Mouse (Mus musculus): ENCODE data around the gene Tmem104. TPM values are rescaled to one million over a fixed set of nuclear protein-coding genes. Genes with fewer than 3 reads are reported as not detected.

The Tmem104 gene
- 19.1 and 21.6 TPM in 2 replicates for polyA plus RNA-seq (2012; rRNA removed)

GRCm38 (mm10) chr11:115187224-115187639 is at the start of gene Tmem104:
Tmem104 (plus strand) TSS chr11:115187487.
- Histone ChIP-seq H3K4me3 (replicated peaks; ENCODE audit: extremely low read depth, low read depth, low read length) (peak within 1 kb of the TSS; percentile 99), H3K4me1 (ENCODE audit: control insufficient read depth, insufficient read depth, low read length) (peaks cover 15% of the 10 kb centered on the region)
- DNase-seq = peak; percentile 99
- WGBS = under 1% methylated on average over 39 of the region's 39 CpGs
- peak; percentile 77 for TF ChIP-seq POLR2A (IDR thresholded peaks at IDR 0.05; ENCODE audit: borderline replicate concordance, extremely low read depth, low read depth, low read length)
- TF ChIP-seq CTCF (IDR thresholded peaks at IDR 0.05; ENCODE audit: insufficient read depth, low read length) = no peak

- DNase-seq = no peak
- TF ChIP-seq CTCF (IDR thresholded peaks at IDR 0.05; ENCODE audit: insufficient read depth, low read length) (no peak), POLR2A (IDR thresholded peaks at IDR 0.05; ENCODE audit: borderline replicate concordance, extremely low read depth, low read depth, low read length) (no peak)
- Histone ChIP-seq H3K4me3 (replicated peaks; ENCODE audit: extremely low read depth, low read depth, low read length) (no peak overlapping the region), H3K4me1 (ENCODE audit: control insufficient read depth, insufficient read depth, low read length) (no peaks in the 10 kb centered on the region)
- 54% methylated on average over 5 of the region's 5 CpGs for WGBS
These were observed 48.6 kb upstream of the Tmem104 start for GRCm38 (mm10) chr11:115138597-115139262.

GRCm38 (mm10) chr11:115141970-115142369 is 45.3 kb upstream of the Tmem104 start:
- H3K4me3 ChIP-seq (replicated peaks; ENCODE audit: extremely low read depth, low read depth, low read length) = no peak overlapping the region
- DNase-seq = no peak
- WGBS = 72% methylated on average over 2 of the region's 2 CpGs

GRCm38 (mm10) chr11:115147813-115148212 is 39.5 kb upstream of the Tmem104 start:
- no peak overlapping the region for H3K4me3 ChIP-seq (replicated peaks; ENCODE audit: extremely low read depth, low read depth, low read length)
- no peak for DNase-seq
- WGBS = 65% methylated on average over 4 of the region's 4 CpGs
- H3K4me1 ChIP-seq (ENCODE audit: control insufficient read depth, insufficient read depth, low read length) = no peaks in the 10 kb centered on the region; the same call in 1 of the 2 replicates
- TF ChIP-seq CTCF (IDR thresholded peaks at IDR 0.05; ENCODE audit: insufficient read depth, low read length) (no peak), POLR2A (IDR thresholded peaks at IDR 0.05; ENCODE audit: borderline replicate concordance, extremely low read depth, low read depth, low read length) (no peak)

More at GRCm38 (mm10) chr11:115141970-115142369, 45.3 kb upstream of the Tmem104 start:
- no peak for TF ChIP-seq CTCF (IDR thresholded peaks at IDR 0.05; ENCODE audit: insufficient read depth, low read length)
- TF ChIP-seq POLR2A (IDR thresholded peaks at IDR 0.05; ENCODE audit: borderline replicate concordance, extremely low read depth, low read depth, low read length) = no peak
- no peaks in the 10 kb centered on the region for H3K4me1 ChIP-seq (ENCODE audit: control insufficient read depth, insufficient read depth, low read length)

GRCm38 (mm10) chr11:115150741-115151254 is 36.5 kb upstream of the Tmem104 start:
- TF ChIP-seq POLR2A (IDR thresholded peaks at IDR 0.05; ENCODE audit: borderline replicate concordance, extremely low read depth, low read depth, low read length) (no peak), CTCF (IDR thresholded peaks at IDR 0.05; ENCODE audit: insufficient read depth, low read length) (no peak)
- 40% methylated on average over 6 of the region's 6 CpGs for WGBS
- DNase-seq = no peak
- no peak overlapping the region for H3K4me3 ChIP-seq (replicated peaks; ENCODE audit: extremely low read depth, low read depth, low read length)
- H3K4me1 ChIP-seq (ENCODE audit: control insufficient read depth, insufficient read depth, low read length) = no peaks in the 10 kb centered on the region; the same call in none of the 2 replicates

DNA sequence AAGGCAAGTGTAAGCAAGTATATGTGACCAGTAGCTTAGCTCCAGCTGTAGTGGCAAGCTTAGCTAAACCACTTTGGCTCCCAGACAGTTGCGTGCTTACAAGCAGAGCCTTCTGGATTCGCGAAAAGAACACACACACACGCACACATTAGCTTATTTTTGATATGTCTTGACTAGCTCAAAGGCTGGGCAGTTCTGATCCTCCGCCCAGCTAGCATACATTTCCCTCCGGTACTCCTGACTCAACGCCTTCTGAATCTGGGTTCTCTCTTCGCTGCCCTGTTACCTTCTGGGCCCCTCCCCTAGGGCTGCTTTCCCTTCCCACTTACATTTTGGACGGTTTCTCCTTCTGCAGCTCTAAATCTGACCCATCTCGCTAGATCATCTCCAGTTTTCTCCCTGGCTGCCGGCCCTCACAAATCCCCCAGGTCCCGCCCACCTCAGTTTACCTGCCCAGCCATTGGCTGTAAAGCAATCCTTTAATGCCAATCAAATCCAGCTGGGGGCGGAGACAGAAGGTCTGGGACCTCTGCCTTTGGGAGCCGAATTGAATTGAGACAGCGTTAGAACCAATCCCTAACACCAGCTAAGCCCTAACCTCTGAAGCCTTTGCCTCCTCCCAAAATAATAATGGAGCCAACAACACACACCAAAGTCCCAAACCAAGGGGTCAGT is 35.4 kb upstream of the Tmem104 start:
- DNase-seq = peak; percentile 48
- H3K4me3 ChIP-seq (replicated peaks; ENCODE audit: extremely low read depth, low read depth, low read length) = peak overlapping the region; percentile 1
- H3K4me1 ChIP-seq (ENCODE audit: control insufficient read depth, insufficient read depth, low read length) = no peaks in the 10 kb centered on the region; the same call in none of the 2 replicates
- TF ChIP-seq CTCF (IDR thresholded peaks at IDR 0.05; ENCODE audit: insufficient read depth, low read length) = no peak
- TF ChIP-seq POLR2A (IDR thresholded peaks at IDR 0.05; ENCODE audit: borderline replicate concordance, extremely low read depth, low read depth, low read length) = no peak
- 12% methylated on average over 15 of the region's 15 CpGs for WGBS

DNA sequence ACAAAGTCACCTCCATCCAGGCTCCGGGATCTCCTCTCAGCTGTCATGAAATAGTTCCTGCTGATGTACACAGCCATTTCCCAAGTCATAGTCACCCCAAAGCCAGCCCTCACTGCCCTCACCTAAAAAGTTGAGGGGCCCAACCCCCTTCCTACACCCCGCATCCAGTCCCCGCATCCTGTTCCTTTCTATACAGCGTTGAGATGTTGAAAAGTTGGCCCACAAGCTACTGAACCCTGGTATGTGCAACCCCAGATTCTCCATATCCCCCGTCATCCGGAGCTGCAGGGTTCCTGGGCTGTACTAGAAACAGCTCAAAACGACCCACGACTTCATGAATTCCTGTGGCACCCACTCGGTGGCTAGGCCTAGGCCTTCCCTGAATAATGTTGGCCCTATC is 34.2 kb upstream of the Tmem104 start:
- no peak for TF ChIP-seq POLR2A (IDR thresholded peaks at IDR 0.05; ENCODE audit: borderline replicate concordance, extremely low read depth, low read depth, low read length)
- no peak for TF ChIP-seq CTCF (IDR thresholded peaks at IDR 0.05; ENCODE audit: insufficient read depth, low read length)
- Histone ChIP-seq H3K4me3 (replicated peaks; ENCODE audit: extremely low read depth, low read depth, low read length) (no peak overlapping the region), H3K4me1 (ENCODE audit: control insufficient read depth, insufficient read depth, low read length) (no peaks in the 10 kb centered on the region; the same call in none of the 2 replicates)
- DNase-seq = no peak
- 73% methylated on average over 9 of the region's 9 CpGs for WGBS

GRCm38 (mm10) chr11:115153699-115154292 is 33.5 kb upstream of the Tmem104 start:
- 1% methylated on average over 35 of the region's 35 CpGs for WGBS
- Histone ChIP-seq H3K4me3 (replicated peaks; ENCODE audit: extremely low read depth, low read depth, low read length) (peak overlapping the region; percentile 50), H3K4me1 (ENCODE audit: control insufficient read depth, insufficient read depth, low read length) (no peaks in the 10 kb centered on the region; the same call in none of the 2 replicates)
- no peak; the same call in 1 of the 2 replicates for TF ChIP-seq POLR2A (IDR thresholded peaks at IDR 0.05; ENCODE audit: borderline replicate concordance, extremely low read depth, low read depth, low read length)
- TF ChIP-seq CTCF (IDR thresholded peaks at IDR 0.05; ENCODE audit: insufficient read depth, low read length) = peak; percentile 66
- DNase-seq = peak; percentile 78

- no peak for TF ChIP-seq POLR2A (IDR thresholded peaks at IDR 0.05; ENCODE audit: borderline replicate concordance, extremely low read depth, low read depth, low read length)
- TF ChIP-seq CTCF (IDR thresholded peaks at IDR 0.05; ENCODE audit: insufficient read depth, low read length) = no peak
- no peak for DNase-seq
- 5% methylated on average over 5 of the region's 5 CpGs for WGBS
- no peaks in the 10 kb centered on the region; the same call in none of the 2 replicates for H3K4me1 ChIP-seq (ENCODE audit: control insufficient read depth, insufficient read depth, low read length)
- no peak overlapping the region for H3K4me3 ChIP-seq (replicated peaks; ENCODE audit: extremely low read depth, low read depth, low read length)
These were observed 32.1 kb upstream of the Tmem104 start for GRCm38 (mm10) chr11:115155053-115155634.
